Mouse (Mus musculus) testis, adult 2 months (tissue): ENCODE data around the gene Zfhx3. TPM values are rescaled to one million over a fixed set of nuclear protein-coding genes. Genes with fewer than 3 reads are reported as not detected.

Source experiments
- H3K27ac ChIP-seq: fragments of 200-500 bp; 2 replicates; pipeline ENCODE4 v1.5.1; 2012; ENCODE audit warnings: low read depth, low read length; ENCODE audit not compliant: control insufficient read depth, insufficient read depth
- H3K27me3 ChIP-seq: fragments of 200-500 bp; 2 replicates; pipeline ENCODE4 v1.6.1; 2012; ENCODE audit warnings: mild to moderate bottlenecking, low read length, moderate library complexity; ENCODE audit not compliant: control insufficient read depth, insufficient read depth
- H3K36me3 ChIP-seq: fragments of 200-500 bp; 2 replicates; pipeline ENCODE4 v1.6.1; 2012; ENCODE audit warnings: mild to moderate bottlenecking, low read length; ENCODE audit not compliant: control insufficient read depth, insufficient read depth
- H3K4me1 ChIP-seq: fragments of 200-500 bp; 2 replicates; pipeline ENCODE4 v1.6.1; 2012; ENCODE audit warnings: low read length; ENCODE audit not compliant: control insufficient read depth, insufficient read depth
- H3K4me3 ChIP-seq: fragments of 200-500 bp; 2 replicates; pipeline ENCODE4 v1.5.1; 2012; ENCODE audit warnings: low read depth, mild to moderate bottlenecking, low read length, moderate library complexity, mixed read lengths; ENCODE audit not compliant: control insufficient read depth
- CTCF ChIP-seq: fragments of 200-500 bp; IDR thresholded peaks from 2 replicates; pipeline ENCODE4 v1.5.1; 2012; ENCODE audit warnings: low read depth, mild to moderate bottlenecking, inconsistent platforms, low read length, moderate library complexity; ENCODE audit not compliant: control insufficient read depth, insufficient read depth, insufficient replicate concordance
- POLR2A ChIP-seq: fragments of 200-500 bp; IDR thresholded peaks from 2 replicates; pipeline ENCODE4 v1.6.1; 2012; ENCODE audit warnings: low read depth, mild to moderate bottlenecking, inconsistent platforms, low read length, moderate library complexity; ENCODE audit not compliant: control insufficient read depth
- polyA plus RNA-seq: library from polyadenylated mRNA; depleted of rRNA; stranded (reverse); fragments of >200 nt; gene quantifications from 2 replicates; pipeline ENCODE4 v1.2.3, GENCODE M21; 2012

Zfhx3 gene
- polyA plus RNA-seq, 1 experiment, result 11.9 TPM

GRCm38 (mm10) chr8:108584662-108584978, 642.2 kb downstream of the Zfhx3 start:
- Histone ChIP-seq H3K4me1 (no peaks in the 10 kb centered on the region), H3K27ac (no peak overlapping the region), H3K36me3 (no peaks in the 10 kb centered on the region), H3K4me3 (no peak overlapping the region), H3K27me3 (no peaks in the 10 kb centered on the region)
- TF ChIP-seq POLR2A (no peak), CTCF (no peak)

GRCm38 (mm10) chr8:108591037-108591436, 648.6 kb downstream of the Zfhx3 start:
- TF ChIP-seq POLR2A, result no peak
- no peak for TF ChIP-seq CTCF
- Histone ChIP-seq H3K27me3 (no peaks in the 10 kb centered on the region), H3K27ac (no peak overlapping the region; the same call in 1 of the 2 replicates), H3K4me3 (no peak overlapping the region), H3K4me1 (no peaks in the 10 kb centered on the region), H3K36me3 (no peaks in the 10 kb centered on the region)

GRCm38 (mm10) chr8:108592028-108592724, 649.7 kb downstream of the Zfhx3 start:
- H3K27ac ChIP-seq, result no peak overlapping the region
- H3K36me3 ChIP-seq, result no peaks in the 10 kb centered on the region
- H3K4me1 ChIP-seq, result no peaks in the 10 kb centered on the region
- TF ChIP-seq POLR2A (no peak), CTCF (no peak)
- H3K4me3 ChIP-seq, result no peak overlapping the region
- H3K27me3 ChIP-seq, result no peaks in the 10 kb centered on the region

- TF ChIP-seq POLR2A, result no peak
- no peak for TF ChIP-seq CTCF
- H3K27ac ChIP-seq, result no peak overlapping the region
- H3K4me3 ChIP-seq, result no peak overlapping the region
- no peaks in the 10 kb centered on the region for H3K36me3 ChIP-seq
- no peaks in the 10 kb centered on the region for H3K4me1 ChIP-seq
- no peaks in the 10 kb centered on the region for H3K27me3 ChIP-seq
These were observed 650.6 kb downstream of the Zfhx3 start for GRCm38 (mm10) chr8:108592990-108593589.

- Histone ChIP-seq H3K27ac (no peak overlapping the region), H3K4me3 (no peak overlapping the region)
- TF ChIP-seq POLR2A (no peak), CTCF (no peak)
These were observed 651.4 kb downstream of the Zfhx3 start for GRCm38 (mm10) chr8:108593891-108594290.

GRCm38 (mm10) chr8:108594361-108595060, 652.1 kb downstream of the Zfhx3 start:
- H3K27me3 ChIP-seq, result no peaks in the 10 kb centered on the region
- H3K4me3 ChIP-seq, result no peak overlapping the region
- H3K36me3 ChIP-seq, result no peaks in the 10 kb centered on the region
- H3K27ac ChIP-seq, result no peak overlapping the region
- no peak for TF ChIP-seq POLR2A
- no peak for TF ChIP-seq CTCF
- H3K4me1 ChIP-seq, result no peaks in the 10 kb centered on the region

More at GRCm38 (mm10) chr8:108593891-108594290, 651.4 kb downstream of the Zfhx3 start:
- Histone ChIP-seq H3K4me1 (no peaks in the 10 kb centered on the region), H3K36me3 (no peaks in the 10 kb centered on the region), H3K27me3 (no peaks in the 10 kb centered on the region)

GRCm38 (mm10) chr8:108595061-108595419, 652.6 kb downstream of the Zfhx3 start:
- Histone ChIP-seq H3K4me3 (no peak overlapping the region), H3K36me3 (no peaks in the 10 kb centered on the region), H3K27me3 (no peaks in the 10 kb centered on the region), H3K27ac (no peak overlapping the region), H3K4me1 (no peaks in the 10 kb centered on the region)
- no peak for TF ChIP-seq CTCF
- TF ChIP-seq POLR2A, result no peak
